Mouse (Mus musculus) heart, postnatal 4 days (tissue): ENCODE measurements around the gene Rab21. TPM values are rescaled to one million over a fixed set of nuclear protein-coding genes. Genes with fewer than 3 reads are reported as not detected.

ENCODE experiments used
- DNase-seq: peaks from one replicate; pipeline ENCODE4 v3.0.0; 2021
- total RNA-seq, 2 experiments: library from RNA; stranded (reverse); gene quantifications; 2 replicates each; pipeline ENCODE4 v1.2.3; 2021

The Rab21 gene
- 10 to 100 TPM; 57.3 to 58.2 TPM for total RNA-seq

GRCm38 (mm10) chr10:115315473-115316171 is at the start of gene Rab21:
Gene Rab21, minus strand, starts transcription at chr10:115315594.
- DNase-seq, result peak; percentile 100

DNA sequence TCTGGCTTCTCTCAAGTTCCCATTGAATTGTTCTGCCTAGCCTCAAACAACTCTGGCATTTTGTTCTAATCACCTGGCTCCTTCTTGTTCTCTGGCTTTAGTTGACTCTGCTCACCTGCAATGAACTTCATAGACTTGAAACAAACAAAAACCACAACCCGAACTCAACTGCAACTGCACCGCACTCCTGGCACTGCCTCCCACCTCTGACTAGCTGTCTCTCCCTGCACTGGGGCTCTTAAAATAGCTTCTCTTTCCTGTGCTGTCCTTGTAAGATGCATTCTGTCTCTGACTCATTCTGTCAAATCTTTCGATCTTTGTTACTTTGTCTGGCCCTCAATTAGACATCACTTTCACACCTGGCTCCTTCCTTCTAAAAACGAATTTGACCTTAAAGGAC is 47.8 kb upstream of the Rab21 start:
- no peak for DNase-seq

DNA sequence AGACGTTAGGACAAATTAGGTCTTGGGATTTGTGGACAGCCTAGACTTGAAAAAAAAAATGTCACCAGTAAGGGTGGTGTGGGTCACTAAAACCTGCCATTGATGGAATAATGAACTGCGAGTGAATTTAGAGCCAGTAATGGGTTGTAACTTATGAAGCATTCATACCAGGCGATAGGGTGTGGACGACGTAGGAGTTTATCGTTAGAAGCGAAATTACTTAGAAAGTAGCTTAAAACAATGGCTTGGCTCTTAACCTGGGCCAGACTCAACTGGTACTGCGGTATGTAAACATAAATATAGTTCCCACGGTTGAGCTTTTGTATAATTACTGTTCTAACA is 47.2 kb upstream of the Rab21 start:
- no peak for DNase-seq

- DNase-seq, result peak; percentile 98
These were observed 46.6 kb upstream of the Rab21 start, which contains the start of gene Tmem19 for GRCm38 (mm10) chr10:115361840-115362622. Gene Tmem19, minus strand, starts transcription at chr10:115362501.

DNA sequence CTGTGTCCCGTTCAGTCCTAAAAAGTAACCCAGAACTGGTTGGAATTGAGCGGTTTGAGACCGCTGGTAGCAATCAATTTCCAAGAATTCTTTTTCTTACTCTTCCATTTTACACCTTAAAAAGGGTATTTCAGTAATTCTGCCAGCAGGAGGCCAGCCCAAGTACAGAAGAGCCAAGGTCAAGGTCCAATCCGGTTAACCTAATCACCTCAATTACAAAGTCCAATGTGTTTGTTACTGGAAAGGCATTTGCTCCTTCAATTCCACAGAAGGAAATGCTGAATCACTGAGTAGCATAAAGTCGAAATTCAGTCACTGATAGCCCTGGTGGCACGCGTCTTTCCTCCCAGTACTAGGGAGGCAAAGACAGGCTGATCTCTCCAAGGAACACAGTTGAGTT is 43.7 kb upstream of the Rab21 start:
- DNase-seq, result no peak

GRCm38 (mm10) chr10:115358216-115358919 is 43.0 kb upstream of the Rab21 start:
- DNase-seq, result no peak

- no peak for DNase-seq
These were observed 40.7 kb upstream of the Rab21 start for GRCm38 (mm10) chr10:115356106-115356505.

DNA sequence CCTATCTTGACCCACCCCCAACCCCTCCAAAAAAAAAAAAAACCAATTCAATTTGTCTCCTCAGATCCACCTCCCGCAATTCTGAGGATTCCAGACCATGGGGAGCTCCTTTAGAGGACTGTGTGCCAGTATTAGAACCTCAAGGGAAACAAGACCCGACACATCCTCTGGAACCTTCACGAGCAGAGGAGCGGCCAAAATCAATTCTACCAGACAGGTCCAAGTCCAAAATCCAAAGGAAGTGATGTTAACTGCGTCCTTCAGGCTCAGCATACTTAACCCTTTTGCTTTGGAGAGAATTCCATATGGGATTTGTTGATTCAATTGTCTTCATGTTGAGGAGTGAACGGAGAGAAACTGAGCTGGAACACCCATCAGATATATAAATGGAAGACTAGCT is 39.6 kb upstream of the Rab21 start:
- DNase-seq, result no peak

DNA sequence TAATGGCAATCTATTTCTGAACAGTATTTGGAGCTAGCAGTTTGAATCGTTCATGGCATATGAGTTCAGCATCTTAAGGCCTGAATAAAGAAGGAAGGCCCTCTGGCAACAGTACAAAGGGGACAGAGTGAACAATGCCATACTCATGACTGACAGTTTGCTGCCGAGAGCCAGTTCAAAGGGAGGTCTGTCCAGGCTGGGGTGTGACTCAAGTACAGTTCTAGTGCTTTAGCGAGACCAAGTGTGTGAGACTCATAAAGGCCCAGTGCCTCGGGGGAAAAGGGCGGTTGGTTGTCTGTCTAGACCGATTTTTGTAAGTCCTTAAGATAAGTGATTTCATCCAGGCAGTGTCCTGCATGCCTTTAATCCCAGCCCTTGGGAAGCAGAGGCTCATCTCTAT is 39.2 kb upstream of the Rab21 start:
- no peak for DNase-seq

GRCm38 (mm10) chr10:115350810-115351397 is 35.5 kb upstream of the Rab21 start:
- no peak for DNase-seq

GRCm38 (mm10) chr10:115349509-115349908 is 34.1 kb upstream of the Rab21 start:
- no peak for DNase-seq

GRCm38 (mm10) chr10:115349029-115349428 is 33.6 kb upstream of the Rab21 start:
- DNase-seq, result no peak

- DNase-seq, result no peak
These were observed 32.7 kb upstream of the Rab21 start for GRCm38 (mm10) chr10:115348131-115348530.

DNA sequence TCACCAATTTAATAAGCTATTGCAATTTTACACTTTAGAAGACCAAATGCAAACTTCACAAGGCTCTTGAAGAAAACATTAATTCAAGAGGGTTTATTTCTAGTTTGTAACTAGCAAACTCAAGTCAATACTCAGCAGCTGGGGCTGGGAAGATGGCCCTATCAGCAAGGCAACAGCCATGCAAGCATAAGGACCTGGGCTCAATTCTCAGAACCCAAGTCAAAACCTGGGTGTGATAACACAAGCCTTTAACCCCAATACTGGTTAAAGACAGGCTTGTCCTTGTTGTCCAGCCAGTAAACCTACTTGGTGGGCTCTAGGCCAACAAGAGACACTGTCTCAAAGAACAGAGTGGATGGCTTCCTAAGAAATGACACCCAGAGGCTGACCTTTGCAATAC is 31.1 kb upstream of the Rab21 start:
- DNase-seq, result no peak

- no peak for DNase-seq
These were observed 27.5 kb upstream of the Rab21 start for GRCm38 (mm10) chr10:115342771-115343425.

DNA sequence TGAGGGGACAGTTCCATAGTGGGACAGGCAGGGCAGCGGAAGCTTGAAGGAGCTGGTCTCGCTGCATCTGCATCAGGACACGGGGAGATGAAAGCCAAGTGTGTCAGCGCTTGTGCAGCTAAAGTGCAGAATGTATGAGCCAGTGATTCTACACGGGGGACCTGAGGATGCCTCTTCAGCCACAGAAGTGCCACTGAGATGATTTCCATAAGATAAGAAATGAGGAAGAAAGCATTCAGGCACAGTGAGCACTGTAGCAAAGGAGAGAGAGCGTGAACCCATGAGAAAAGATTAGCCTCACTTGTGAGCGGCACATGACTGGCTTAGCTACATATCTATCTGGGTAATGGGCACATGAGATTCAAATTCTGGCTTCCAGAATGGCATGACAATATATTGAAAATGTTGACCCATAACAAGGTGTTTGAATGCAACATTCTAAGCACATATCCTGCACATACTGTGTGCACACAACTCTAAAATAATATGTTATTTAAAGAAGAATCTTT is 24.5 kb upstream of the Rab21 start:
- no peak for DNase-seq

GRCm38 (mm10) chr10:115336901-115337300 is 21.5 kb upstream of the Rab21 start:
- DNase-seq, result no peak

DNA sequence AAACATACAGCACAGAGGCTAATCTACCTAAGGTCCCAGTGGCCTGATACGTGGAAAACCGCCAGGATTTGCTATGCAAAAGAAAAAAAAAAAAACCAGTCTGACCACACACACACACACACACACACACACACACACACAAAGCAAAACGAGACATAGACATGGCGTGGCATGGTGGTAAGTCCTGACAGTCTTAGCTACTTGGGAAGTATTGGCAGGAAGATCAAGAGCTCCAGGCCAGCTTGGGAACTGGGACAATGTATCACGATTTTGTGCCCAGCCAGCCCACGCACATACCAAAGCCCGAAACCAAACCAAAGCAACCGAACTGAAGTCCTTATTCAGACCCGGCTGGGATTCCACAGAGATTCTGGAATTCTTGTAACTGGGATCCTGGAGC is 18.1 kb upstream of the Rab21 start:
- DNase-seq, result no peak

GRCm38 (mm10) chr10:115332997-115333396 is 17.6 kb upstream of the Rab21 start:
- DNase-seq, result no peak

GRCm38 (mm10) chr10:115332420-115332952 is 17.1 kb upstream of the Rab21 start:
- no peak for DNase-seq

GRCm38 (mm10) chr10:115329010-115329530 is 13.7 kb upstream of the Rab21 start:
- DNase-seq, result no peak

- DNase-seq, result no peak
These were observed 13.1 kb upstream of the Rab21 start for GRCm38 (mm10) chr10:115328514-115328913.
